Mouse (Mus musculus): Measurements from ENCODE around the gene Set. TPM values are rescaled to one million over a fixed set of nuclear protein-coding genes. Genes with fewer than 3 reads are reported as not detected.
A peak's percentile ranks its signal among the peaks of the same experiment; 100 is the strongest.
"Not testable (repeated sequence)": the region's sequence is repeated elsewhere in the genome, so short reads cannot be mapped to it uniquely, and the experiment has no call there.

Set gene
- polyA plus RNA-seq, 1 experiment from 2014 or later, result 587 TPM

- H3K4me2 ChIP-seq, result no peak overlapping the region
- no peak overlapping the region for H3K4me3 ChIP-seq
- no peak for ATAC-seq
- H3K4me1 ChIP-seq, result peaks cover 16% of the 10 kb centered on the region; the same call in 1 of the 2 replicates
- no peaks in the 10 kb centered on the region for H3K9me3 ChIP-seq (replicated peaks)
- WGBS, result 78% methylated on average over 5 of the region's 5 CpGs
- no peak overlapping the region for H3K9ac ChIP-seq
- no peak overlapping the region for H3K27ac ChIP-seq
- 0 out of 2 replicates have a peak, but pooled peaks cover 16% of the 10 kb centered on the region for H3K36me3 ChIP-seq (ENCODE audit: poor library complexity, severe bottlenecking)
- no peaks in the 10 kb centered on the region for H3K27me3 ChIP-seq
Observed at GRCm38 (mm10) chr2:30044550-30044949, 12.6 kb upstream of the Set start.

- Histone ChIP-seq H3K4me3 (no peak overlapping the region), H3K9me3 (replicated peaks) (no peaks in the 10 kb centered on the region), H3K4me1 (peaks cover 16% of the 10 kb centered on the region; the same call in 1 of the 2 replicates), H3K36me3 (ENCODE audit: poor library complexity, severe bottlenecking) (0 out of 2 replicates have a peak, but pooled peaks cover 11% of the 10 kb centered on the region), H3K27ac (no peak overlapping the region), H3K9ac (no peak overlapping the region), H3K4me2 (no peak overlapping the region), H3K27me3 (peaks cover 5% of the 10 kb centered on the region; the same call in 1 of the 2 replicates)
- no peak for ATAC-seq
- WGBS, result 97% methylated on average over 6 of the region's 6 CpGs
Observed at GRCm38 (mm10) chr2:30047127-30047526, 10.1 kb upstream of the Set start.

DNA sequence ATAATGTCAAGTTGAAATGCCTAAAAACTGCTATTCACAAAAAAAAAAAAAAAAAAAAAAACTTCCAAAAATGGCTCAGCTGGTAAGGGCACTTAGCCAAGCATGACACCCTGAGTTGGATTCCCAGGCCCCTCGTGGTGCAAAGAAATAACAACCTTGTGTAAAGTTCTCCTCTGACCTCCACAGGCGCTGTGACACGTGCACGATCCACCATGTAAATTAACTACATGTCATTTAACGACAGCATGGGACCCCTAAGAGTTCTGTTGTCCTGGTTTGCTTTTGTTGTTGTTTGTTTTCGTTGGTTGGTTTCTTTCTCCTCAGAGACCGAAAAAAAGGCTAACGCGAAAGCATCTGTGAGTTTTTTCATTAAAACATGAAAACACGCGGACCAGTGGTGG lies 9.1 kb upstream of the Set start:
- peak overlapping the region; percentile 89 for H3K27ac ChIP-seq
- peak overlapping the region; percentile 75 for H3K9ac ChIP-seq
- H3K27me3 ChIP-seq, result peaks cover 5% of the 10 kb centered on the region; the same call in 1 of the 2 replicates
- peaks cover 7% of the 10 kb centered on the region; the same call in 1 of the 2 replicates for H3K4me1 ChIP-seq
- WGBS, result 51% methylated on average over 11 of the region's 11 CpGs
- H3K9me3 ChIP-seq (replicated peaks), result no peaks in the 10 kb centered on the region
- H3K4me3 ChIP-seq, result peak overlapping the region; percentile 69
- no peak for ATAC-seq
- 0 out of 2 replicates have a peak, but pooled peaks cover 11% of the 10 kb centered on the region for H3K36me3 ChIP-seq (ENCODE audit: poor library complexity, severe bottlenecking)
- peak overlapping the region; percentile 69 for H3K4me2 ChIP-seq

- no peaks in the 10 kb centered on the region for H3K9me3 ChIP-seq (replicated peaks)
- H3K4me3 ChIP-seq, result peak within 1 kb of the TSS; percentile 69
- WGBS, result 1% methylated on average over 54 of the region's 54 CpGs
- H3K9ac ChIP-seq, result peak within 1 kb of the TSS; percentile 75
- ATAC-seq, result peak; percentile 95
- peak within 1 kb of the TSS; percentile 89 for H3K27ac ChIP-seq
- H3K36me3 ChIP-seq (ENCODE audit: poor library complexity, severe bottlenecking), result 0 out of 2 replicates have a peak, but pooled peaks cover 11% of the 10 kb centered on the region
- H3K4me2 ChIP-seq, result peak within 1 kb of the TSS; percentile 69
- peaks cover 8% of the 10 kb centered on the region for H3K27me3 ChIP-seq
- peaks cover 7% of the 10 kb centered on the region; the same call in 1 of the 2 replicates for H3K4me1 ChIP-seq
Observed at GRCm38 (mm10) chr2:30048699-30049388, 8.3 kb upstream of the Set start, which contains the start of gene Wdr34. TSS of gene Wdr34 (minus strand) at chr2:30048881.

GRCm38 (mm10) chr2:30049831-30050230 lies 7.3 kb upstream of the Set start:
- Histone ChIP-seq H3K9me3 (replicated peaks) (no peaks in the 10 kb centered on the region), H3K4me1 (peaks cover 7% of the 10 kb centered on the region; the same call in 1 of the 2 replicates), H3K27me3 (peaks cover 10% of the 10 kb centered on the region), H3K27ac (no peak overlapping the region), H3K36me3 (ENCODE audit: poor library complexity, severe bottlenecking) (0 out of 2 replicates have a peak, but pooled peaks cover 11% of the 10 kb centered on the region), H3K4me2 (no peak overlapping the region), H3K9ac (no peak overlapping the region), H3K4me3 (no peak overlapping the region)
- WGBS, result 90% methylated on average over 3 of the region's 3 CpGs
- ATAC-seq, result no peak

DNA sequence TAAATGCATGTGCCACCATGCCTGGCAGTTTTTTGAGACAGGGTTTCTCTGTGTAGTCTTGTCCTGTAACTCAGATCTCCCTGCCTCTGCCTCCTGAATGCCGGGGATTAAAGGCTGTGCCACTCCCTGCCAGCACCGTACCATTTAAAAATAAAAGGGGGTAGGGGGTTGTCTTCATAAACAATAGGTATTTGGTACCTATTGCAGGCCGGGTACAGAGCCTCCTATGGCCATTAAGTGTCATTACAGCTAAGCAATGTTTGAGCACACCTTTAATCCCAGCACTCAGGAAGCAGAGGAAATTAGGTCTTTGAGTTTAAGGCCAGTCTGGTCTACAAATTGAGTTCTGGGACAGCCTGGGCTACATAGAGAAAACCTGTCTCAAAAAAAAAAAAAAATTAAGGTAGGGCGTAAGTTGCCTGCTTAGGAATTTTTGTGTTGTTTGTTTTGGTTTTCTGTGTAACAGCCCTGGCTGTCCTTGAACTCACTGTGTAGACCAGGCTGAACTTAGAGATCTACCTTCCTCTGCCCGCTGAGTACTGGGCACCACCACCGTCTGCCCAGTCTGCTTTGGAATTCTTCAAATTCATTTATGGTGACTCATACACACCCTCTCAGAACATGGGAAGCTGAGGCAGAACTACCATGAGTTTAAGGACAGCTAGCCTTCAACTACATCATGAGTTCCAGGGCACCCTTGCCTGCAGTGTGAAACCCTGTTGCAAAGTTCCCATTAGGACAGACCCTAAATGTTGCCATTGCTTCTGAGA lies 5.0 kb upstream of the Set start:
- no peak overlapping the region for H3K9ac ChIP-seq
- H3K36me3 ChIP-seq (ENCODE audit: poor library complexity, severe bottlenecking), result no peaks in the 10 kb centered on the region
- no peak overlapping the region for H3K27ac ChIP-seq
- H3K4me3 ChIP-seq, result no peak overlapping the region
- no peak overlapping the region for H3K4me2 ChIP-seq
- ATAC-seq, result no peak
- peaks cover 7% of the 10 kb centered on the region; the same call in 1 of the 2 replicates for H3K4me1 ChIP-seq
- WGBS, result 44% methylated on average over 6 of the region's 6 CpGs
- H3K9me3 ChIP-seq (replicated peaks), result no peaks in the 10 kb centered on the region
- peaks cover 10% of the 10 kb centered on the region for H3K27me3 ChIP-seq

DNA sequence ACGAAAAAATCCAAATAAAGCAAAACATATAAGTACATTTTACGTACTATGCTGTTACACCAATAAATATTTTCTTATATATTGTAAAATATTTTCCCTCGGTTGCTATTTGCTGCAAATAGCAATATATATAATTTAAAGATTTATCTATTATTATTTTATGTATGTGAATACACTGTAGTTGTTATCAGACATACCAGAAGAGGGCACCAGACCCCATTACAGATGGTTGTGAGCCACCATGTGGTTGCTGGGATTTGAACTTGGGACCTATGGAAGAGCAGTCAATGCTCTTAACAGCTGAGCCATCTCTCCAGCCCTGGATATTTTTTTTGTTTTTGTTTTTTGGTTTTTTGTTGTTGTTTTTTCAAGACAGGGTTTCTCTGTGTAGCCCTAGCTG lies 1.9 kb upstream of the Set start:
- H3K4me1 ChIP-seq; H3K27me3 ChIP-seq; ATAC-seq; H3K27ac ChIP-seq; H3K36me3 ChIP-seq (ENCODE audit: poor library complexity, severe bottlenecking); H3K4me2 ChIP-seq; H3K9me3 ChIP-seq (replicated peaks); H3K9ac ChIP-seq; H3K4me3 ChIP-seq: not testable (repeated sequence)
- 93% methylated on average over 3 of the region's 3 CpGs for WGBS

GRCm38 (mm10) chr2:30056736-30057135 lies 442 bp upstream of the Set start:
- H3K27me3 ChIP-seq, result peaks cover 5% of the 10 kb centered on the region; the same call in 1 of the 2 replicates
- no peak overlapping the region for H3K27ac ChIP-seq
- H3K4me3 ChIP-seq, result no peak overlapping the region
- WGBS, result 82% methylated on average over 3 of the region's 3 CpGs
- H3K36me3 ChIP-seq (ENCODE audit: poor library complexity, severe bottlenecking), result no peaks in the 10 kb centered on the region
- no peaks in the 10 kb centered on the region for H3K9me3 ChIP-seq (replicated peaks)
- H3K9ac ChIP-seq, result no peak overlapping the region
- peaks cover 9% of the 10 kb centered on the region for H3K4me1 ChIP-seq
- no peak overlapping the region for H3K4me2 ChIP-seq
- no peak for ATAC-seq

- peaks cover 5% of the 10 kb centered on the region; the same call in 1 of the 2 replicates for H3K27me3 ChIP-seq
- no peak overlapping the region for H3K4me3 ChIP-seq
- peaks cover 22% of the 10 kb centered on the region for H3K4me1 ChIP-seq
- no peaks in the 10 kb centered on the region for H3K36me3 ChIP-seq (ENCODE audit: poor library complexity, severe bottlenecking)
- H3K27ac ChIP-seq, result no peak overlapping the region
- no peaks in the 10 kb centered on the region for H3K9me3 ChIP-seq (replicated peaks)
- H3K4me2 ChIP-seq, result no peak overlapping the region
- WGBS, result 33% methylated on average over 5 of the region's 5 CpGs
- H3K9ac ChIP-seq, result no peak overlapping the region
- no peak for ATAC-seq
Observed at GRCm38 (mm10) chr2:30058418-30058817, 1.2 kb downstream of the Set start.

DNA sequence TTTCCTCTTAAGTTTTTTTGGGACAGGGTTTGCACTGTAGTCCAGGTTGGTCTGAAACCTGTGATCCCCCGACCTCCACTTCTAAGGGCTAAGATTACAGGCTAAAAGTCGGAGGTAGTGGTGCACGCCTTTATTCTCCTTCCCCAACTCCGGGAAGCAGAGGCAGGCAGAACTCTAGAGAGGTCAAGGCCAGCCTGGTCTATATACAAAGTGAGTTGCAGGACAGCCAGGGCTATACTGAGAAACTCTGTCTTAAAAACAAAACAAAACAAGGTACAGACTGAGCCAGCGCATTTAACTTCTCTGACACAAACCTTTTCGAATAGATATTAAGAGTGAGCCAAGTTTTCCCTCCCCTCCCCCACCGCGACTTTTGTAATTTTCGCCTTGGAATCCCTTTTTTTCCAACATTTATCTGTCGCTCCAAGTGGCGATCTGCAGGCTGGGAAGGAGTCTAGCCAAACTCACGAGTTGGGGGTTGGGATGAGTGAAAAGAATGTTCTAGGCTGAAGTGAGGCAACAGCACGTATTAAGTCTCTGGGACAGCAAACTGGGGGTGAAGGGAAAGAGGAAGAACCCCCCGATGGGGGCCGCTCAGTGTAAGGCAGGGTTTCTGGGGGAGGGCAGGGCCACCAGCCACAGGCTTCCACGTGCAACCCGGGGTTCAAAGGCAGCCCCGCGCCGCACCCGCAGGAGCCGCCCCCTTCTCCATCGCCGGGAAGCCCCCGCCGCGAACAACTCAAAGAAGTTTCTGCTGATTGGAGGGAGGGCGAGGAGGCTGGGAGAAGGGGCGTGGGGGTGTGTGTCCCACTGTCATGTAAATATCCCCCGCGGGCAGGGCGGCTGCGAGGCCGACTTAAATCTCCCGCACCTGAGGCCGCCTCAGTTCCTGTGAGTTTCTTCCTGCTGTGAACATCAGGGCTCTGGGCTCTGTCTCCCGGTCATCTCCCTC lies 4.3 kb downstream of the Set start:
- Histone ChIP-seq H3K4me3 (peak overlapping the region; percentile 59), H3K27ac (peak overlapping the region; percentile 82), H3K27me3 (no peaks in the 10 kb centered on the region), H3K4me1 (peaks cover 44% of the 10 kb centered on the region), H3K4me2 (peak overlapping the region; percentile 88), H3K36me3 (ENCODE audit: poor library complexity, severe bottlenecking) (no peaks in the 10 kb centered on the region), H3K9me3 (replicated peaks) (no peaks in the 10 kb centered on the region), H3K9ac (peak overlapping the region; percentile 72)
- 7% methylated on average over 37 of the region's 37 CpGs for WGBS
- no peak for ATAC-seq
